Mouse (Mus musculus) mesoderm, embryonic 11.5 days (tissue): ENCODE measurements around the gene Ttc21a.

Experiments used
- DNase-seq: peaks from one replicate; pipeline ENCODE4 v3.0.0-alpha.2; 2012; ENCODE audit warnings: low read depth, low spot score

Ttc21a gene

DNA sequence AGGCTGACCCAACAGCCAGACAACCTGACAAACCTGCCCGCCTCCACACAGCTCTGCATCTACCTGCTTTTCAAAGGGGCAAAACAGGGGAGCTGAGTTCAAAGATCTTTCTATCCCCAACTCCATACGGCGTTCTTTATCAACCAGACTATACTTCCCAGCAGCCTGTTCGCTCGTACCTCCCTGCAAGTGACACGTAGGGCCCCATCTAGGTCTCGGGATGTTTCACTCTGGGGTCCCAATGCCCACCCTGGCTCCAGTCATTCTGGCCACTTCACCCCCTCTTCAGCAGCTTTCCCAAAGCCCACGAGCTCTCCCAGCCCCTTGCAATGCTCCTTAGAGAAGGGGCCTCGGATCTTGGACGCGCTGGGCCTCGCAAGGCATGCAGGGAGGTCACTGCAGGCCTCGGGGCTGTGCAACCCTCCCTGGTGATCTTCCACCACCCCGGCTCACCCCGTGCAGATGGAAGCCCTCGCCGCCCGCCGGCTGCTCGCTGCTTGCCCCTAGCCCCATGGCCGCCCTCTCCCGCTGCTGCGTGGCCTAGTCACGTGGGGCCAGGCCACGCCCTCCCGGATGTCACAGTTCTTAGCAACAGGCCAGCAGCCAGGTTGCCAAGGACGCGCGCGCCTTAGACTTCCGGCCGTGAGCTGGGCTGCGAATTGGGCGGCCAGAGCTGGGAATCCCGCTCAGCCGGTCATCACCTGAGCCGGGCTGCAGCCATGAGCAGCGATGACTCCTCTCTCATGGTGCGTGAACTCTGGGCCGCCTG lies at the start of gene Ttc21a, which contains the start of gene Gorasp1:
Ttc21a (plus strand) TSS at position 602 of the 769 bp plus-strand sequence.
Gorasp1 (minus strand) TSS at position 561 of the 769 bp plus-strand sequence.
- DNase-seq = peak; percentile 96

DNA sequence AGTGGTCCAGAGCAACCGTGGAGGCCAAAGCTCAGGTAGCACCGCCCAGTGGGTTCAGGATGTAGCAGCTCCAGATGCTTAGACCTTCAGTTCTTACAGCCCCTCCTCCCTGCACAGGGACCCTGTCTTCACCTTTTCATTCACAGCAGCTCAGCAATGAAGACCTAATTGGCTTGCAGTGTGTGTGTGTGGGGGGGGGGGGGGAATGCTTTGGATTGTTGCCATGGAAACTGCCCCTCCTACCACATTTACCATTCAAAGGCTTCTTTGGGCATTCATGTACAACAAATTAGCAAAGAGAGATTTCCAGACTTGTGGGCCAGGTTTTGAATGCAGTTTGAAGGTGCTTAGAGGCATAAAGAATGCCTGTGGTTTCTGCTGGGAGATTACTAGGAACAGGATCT lies 48.6 kb upstream of the Ttc21a start:
- DNase-seq = peak; percentile 11

DNA sequence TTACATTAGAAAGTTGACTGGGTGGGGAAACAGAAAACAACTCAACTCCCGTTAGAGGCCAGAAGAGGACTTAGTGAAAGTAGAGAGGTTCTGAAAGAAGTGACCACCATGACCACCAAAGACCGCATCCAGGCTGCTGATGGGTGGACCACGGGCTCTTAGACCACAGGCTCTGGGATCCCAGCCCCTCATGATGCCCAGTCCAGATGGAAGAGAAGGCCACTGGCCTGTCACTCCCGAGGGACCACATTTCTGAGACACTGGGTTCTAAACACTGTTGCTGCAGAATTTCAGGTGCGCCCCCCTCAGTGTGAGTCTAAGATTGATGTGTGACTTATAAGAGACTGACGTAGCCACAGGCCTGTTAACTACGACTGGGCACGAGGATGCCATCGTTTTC lies 48.0 kb upstream of the Ttc21a start:
- no peak for DNase-seq

DNA sequence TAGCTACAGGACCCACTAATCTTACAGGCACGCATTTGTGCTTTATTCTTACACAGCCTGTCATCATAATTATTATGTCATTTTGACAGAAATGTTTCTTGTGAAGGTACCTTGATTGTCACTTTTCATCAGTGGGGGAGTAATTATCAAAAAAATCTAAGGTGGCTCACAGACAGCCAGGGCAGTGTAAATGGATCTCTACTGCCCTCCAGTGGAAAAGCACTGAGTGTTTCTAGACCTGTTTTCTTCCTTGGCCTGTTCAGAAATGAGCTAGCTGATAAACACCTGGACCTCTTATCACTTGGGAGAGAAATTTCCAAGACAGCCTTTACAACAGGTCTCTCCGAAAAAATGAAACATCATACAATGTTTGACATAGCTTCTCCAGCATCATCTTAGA lies 46.7 kb upstream of the Ttc21a start:
- peak; percentile 37 for DNase-seq

DNA sequence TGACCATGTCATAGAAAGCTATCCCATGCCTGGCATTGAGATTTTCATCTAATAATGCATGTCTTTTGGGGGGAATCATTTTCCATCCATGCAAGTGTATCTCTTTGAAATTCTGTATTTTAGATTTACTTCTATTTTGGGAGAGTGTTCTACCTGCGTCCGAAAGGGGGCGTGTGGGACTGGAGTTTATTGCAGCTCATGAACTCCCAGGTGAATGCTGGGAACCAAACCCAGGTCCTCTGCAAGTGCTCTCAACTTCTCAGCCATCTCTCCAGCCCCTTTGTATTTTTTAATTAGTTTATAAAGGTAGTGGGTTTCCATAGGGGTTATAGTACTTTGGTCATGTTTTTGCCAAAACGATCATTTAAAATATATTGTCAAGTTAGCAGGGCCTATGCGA lies 43.5 kb upstream of the Ttc21a start:
- no peak for DNase-seq

DNA sequence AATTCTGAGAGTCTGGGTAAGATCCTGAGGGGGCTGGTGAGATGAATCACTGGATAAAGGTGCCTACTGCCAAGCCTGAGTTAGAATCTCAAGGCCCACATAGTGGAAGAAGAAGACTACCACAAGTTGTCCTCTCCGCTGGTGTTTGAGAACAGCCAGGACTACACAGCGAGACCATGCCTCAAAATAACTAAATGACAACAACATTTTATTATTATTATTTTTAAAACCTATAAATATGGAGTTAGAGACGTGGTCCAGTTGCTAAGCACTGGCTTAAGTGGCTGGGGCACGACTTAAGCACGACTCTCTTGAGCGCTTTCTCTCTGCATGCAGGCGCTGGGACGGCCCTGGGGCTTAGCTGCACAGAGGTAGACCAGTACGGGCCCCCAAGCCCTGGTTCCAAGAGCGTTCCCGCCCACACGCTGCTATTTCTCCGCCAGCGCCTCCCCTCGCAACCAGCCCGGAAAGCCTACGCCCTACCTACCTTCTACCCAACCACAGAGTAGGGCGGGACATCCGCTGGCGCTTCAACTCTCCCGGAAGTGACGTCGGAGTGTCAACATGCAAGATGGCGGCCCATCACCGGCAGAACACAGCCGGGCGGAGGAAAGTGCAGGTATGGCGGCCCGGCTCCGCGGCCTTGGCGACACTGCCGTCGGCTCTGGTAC lies 42.9 kb upstream of the Ttc21a start, which contains the start of gene Wdr48:
Wdr48 (plus strand) TSS at position 540 of the 671 bp plus-strand sequence.
- peak; percentile 99 for DNase-seq

DNA sequence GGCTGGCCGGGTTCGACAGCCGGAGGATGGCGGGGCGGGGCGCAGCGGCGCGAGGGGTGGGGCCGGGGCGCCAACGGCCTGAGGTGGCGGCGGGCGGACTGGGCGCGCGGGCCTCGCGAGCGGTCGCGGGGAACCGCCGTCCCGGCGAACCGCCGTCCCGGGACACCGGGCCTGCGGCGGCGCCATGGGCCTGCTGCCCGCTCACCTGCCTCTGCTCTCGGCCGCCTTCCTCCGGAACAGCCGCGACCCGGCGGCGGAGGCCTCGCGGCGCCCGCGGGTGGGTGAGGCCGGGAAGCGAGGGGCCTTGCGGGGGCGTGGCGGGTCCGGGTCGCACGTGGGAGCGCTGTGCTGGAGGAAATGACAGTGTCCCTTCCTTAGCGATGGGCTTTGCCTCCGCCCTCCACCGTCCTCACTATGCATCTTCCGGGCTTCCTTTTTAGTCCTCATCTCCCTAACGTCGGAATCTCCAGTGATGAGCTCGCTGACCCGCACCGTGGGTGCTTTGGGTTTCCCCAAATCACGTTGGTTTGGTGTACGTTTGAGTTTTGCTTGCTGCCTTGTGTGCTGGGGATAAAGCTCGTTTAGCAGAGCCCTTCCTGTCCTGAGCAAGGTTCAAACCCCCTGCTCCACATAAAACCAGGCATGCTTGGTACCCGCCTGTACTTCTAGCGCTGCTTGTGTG lies 42.2 kb upstream of the Ttc21a start:
- peak; percentile 14 for DNase-seq

DNA sequence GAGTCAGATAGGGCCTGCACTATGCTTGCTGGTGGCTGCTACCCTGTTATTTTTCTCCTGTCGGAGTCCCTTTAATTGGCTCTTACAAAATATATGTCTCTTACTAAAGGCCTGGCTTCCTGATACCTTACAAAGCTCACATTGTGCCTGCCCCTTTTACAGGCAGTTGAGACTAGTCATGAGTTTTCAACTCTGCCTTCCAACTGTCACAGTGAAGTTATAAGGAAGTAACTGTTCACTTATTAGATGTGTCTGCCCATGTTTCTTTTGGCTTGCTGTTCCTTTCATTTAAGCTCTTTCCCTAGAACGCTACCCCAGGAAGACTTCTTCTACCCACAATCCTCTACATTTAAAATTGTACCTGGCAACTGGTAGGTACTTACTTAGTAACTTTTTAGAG lies 38.0 kb upstream of the Ttc21a start:
- DNase-seq = no peak

DNA sequence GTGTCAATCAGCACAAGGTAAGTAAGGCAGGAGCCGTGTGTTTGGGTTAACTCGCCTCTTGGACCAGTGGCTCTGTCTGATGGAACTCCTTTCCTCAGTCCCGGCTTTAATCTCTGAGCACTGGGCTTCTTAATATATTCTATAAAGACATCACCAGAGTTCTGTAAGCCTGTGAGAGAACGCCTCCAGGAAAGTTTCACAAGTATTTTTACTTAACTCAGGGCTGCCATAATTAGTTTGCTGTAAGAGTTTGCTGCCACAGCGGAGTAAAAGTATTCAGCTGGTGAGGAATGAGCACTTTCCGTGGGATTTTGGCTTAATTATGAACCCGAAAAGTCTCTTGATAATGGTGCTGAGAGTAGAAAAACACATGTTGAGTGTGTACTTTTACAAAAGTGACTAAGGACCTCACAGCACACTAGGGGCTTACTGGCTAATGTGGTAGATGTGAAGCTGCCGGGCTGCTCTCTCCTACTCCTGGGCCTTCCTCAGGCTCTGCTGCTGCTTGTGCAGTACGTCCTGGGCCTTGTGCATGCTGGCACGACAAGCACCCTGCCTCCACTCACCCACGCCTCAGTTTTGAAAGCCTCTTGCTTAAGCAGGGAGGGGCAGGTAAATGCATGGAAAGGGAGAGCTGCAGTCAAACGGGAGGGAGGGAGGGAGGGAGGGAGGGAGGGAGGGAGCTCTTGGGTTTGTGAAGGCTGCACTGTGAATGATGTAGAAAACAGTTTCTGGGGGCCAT lies 34.8 kb upstream of the Ttc21a start:
- no peak for DNase-seq

DNA sequence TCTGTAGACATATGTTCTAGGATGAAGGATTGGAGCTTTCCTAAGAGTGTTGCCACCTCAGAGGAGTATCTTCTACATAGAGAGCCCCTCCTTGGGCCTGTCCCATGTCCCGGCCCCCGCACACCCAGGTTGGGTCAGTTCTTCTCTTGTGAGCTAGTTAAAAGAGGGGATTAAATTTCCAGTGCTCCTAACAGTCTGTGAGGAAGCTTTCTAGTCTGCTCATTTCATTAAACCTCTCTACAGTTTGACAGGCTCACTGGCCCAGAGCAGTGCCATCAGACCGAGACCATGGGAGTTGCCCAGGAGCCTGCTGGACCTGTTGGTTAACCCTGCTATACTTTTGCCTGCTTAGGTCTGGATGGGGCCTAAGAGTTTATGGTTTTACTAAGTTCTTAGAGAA lies 28.7 kb upstream of the Ttc21a start:
- no peak for DNase-seq

DNA sequence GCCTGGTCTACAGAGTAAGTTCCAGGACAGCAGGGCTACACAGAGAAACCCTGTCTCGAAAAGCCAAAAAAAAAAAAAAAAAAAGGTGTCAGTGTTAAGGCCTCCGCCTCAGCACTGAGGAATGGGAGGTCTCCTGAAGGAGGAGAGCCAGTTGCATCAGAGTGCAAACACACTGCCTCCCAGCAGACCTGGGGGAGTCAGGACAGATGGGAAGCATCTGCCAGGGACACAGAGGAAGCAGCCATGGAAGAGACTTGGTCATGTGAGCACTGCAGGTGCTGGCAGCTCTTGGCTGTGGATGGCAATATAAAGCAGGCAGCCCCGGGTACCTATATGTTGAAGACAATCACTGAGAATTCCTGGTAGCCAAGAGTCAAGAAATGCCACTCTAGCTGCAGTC lies 27.5 kb upstream of the Ttc21a start:
- no peak for DNase-seq

DNA sequence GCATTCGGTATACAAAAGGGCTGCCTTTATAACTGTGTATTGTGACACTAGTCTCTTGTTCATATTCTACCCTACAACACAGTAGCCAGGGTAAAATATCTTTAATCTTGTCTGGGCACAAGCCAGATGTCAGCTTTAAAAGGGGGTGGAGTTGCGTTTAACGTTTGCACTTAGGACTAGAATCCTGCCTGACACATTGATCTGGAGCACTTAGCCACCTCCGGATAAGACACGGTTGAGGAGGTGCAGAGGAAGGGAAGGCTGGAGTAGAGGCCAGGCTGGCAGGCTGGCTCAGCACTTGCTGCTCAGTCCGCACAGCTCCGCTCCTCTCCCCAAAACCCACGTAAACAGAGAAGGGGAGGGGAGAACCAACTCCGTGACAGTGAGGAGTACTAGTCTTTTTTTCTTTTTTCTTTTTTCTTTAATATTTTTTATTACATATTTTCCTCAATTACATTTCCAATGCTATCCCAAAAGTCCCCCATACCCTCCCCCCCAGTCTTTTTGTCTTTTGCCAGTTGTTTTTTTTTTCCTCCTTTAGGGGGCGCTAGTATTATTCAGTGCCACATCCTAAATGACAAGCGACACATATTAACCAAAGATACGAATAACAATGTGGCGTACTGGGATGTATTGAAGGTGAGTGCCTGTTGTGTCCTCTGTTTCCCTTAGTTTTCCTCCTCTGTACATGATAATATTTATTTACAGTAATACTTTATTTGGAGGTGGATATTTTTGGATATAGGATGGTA lies 24.1 kb upstream of the Ttc21a start:
- peak; percentile 13 for DNase-seq

DNA sequence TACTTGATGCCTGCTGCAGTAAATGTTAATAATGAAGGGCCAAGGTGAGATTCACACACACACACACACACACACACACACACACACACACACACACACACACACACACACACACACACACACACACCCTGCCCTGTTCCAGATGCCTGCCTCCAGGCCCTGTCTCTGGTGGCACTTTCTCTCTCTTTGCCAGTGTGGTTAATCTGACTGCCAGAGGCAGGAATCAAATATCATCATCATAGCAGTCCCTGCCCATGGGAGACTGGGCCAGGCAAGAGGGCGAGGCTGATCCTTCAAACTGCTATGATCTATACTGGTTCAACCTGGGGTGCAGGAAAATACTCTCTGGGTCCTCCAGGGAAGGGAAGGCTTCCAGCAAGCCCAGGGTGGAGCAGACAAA lies 17.5 kb upstream of the Ttc21a start:
- DNase-seq = no peak

DNA sequence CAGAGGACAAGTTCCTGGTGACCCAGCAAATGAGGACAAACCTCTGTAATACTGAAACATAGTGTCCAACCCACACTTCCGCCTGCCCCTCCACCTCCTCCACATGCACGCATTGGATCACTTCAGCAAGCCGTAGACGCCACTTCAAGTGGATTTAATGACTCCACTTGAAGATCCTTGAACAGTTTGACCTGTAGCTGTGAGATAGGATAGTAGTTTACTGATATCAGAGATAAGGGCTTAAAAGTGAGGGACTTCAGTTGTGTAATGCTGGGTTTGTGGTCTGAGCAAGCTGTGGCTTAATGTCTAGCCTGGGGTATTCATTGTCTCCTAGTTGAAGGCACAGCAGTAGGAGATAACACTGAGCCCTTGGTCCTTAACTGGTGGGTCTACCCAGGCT lies 13.9 kb upstream of the Ttc21a start:
- no peak for DNase-seq

DNA sequence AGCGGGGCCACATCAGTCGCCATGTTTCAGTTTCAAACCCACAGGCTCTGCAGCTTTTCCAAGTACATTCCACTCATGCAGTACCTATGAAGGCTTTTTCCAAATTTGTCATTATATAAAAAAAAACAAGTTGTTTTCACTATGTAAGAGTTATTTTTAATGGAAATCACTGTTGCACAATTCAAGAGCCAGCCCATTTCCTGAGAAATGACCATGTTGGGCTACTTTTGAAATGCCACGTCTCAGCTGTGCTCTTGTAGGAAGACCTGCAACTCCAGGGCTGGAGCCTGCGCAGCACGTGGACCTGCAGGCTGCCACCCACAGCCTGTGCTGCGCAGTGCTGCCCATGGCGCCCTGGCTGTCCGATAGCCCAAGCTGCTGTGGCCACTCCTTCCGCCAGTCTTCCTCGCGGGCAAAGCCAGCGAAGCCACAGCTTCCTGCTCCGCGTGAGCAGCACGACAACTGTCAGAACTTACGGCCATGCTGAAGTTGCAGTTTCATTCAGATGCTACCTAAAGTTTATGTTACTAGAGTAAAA lies 12.2 kb upstream of the Ttc21a start:
- no peak for DNase-seq

DNA sequence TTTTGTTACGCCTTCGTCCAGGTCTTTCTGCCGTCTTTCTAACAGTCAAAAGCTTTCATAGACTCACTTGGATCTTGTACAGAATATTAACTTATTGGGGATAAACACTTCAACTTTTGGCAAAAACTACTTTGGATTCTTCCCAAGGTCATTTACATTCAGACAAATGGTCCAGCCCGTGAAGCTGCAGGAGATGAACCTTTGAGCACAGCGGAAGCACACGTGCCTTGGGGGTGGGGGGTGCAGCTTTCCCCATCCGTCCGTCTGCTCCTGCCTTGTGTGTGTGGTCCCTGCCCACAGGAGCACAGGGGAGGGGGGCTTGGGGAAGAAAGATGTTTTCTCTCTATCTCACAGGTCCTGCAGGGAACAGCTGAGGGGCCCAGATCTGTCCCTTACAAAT lies 11.7 kb upstream of the Ttc21a start:
- no peak for DNase-seq

DNA sequence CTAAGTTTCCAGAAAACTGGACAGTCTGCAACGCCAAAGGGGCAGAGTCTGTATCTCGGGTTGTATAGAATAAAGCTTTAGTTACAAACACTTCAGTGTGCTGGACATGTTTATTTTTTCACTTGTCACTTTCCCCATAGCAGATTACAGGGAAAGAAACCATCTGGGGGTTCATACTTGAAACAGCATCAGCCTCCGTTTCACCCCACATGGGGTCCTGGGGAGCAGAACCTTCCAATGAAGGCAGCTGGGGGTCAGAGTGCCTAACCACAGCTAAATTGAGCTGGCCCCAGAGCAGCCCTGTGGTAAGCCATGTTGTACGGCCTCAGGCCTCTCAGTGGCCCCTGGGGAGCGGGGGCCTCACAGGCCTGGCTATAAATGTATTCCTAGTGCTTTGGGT lies 10.9 kb upstream of the Ttc21a start:
- DNase-seq = no peak

DNA sequence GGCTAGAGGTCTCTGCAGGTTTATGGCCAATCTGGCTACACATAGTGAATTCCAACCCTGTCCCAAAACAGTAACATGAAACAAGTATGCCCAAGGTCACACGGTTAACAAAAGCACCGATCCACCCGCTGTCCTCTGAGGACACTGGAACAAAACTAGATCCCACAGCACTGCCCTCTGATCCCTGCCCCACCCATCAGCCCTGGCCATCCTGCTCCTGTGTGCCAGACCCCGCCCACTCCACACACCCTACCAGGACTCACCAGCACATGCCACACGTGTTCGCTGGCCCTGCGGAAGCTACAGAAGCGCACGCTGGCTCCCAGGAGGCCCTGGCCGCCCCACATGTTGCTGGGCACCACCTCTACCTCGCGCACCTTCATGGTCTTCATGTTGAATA lies 5.0 kb upstream of the Ttc21a start:
- DNase-seq = no peak

DNA sequence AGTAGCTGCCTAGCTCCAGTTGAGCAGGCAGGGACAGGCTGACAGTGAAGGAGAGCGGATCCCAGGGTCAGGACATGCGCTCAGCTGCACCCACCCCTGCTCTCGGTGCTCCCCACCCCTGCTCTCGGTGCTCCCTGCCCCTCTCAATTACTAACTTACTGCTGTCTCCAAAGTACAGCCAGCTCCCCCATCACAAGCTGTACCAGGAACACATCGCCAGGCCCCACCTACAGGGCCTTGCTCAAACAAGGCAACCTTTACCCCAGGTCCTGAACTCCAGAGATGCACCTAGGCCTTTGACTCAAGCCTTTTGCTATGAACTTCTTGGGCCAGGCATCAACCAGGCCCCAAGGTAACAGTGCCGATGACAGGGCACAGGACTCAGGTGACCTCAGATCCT lies 3.7 kb upstream of the Ttc21a start:
- DNase-seq = no peak

DNA sequence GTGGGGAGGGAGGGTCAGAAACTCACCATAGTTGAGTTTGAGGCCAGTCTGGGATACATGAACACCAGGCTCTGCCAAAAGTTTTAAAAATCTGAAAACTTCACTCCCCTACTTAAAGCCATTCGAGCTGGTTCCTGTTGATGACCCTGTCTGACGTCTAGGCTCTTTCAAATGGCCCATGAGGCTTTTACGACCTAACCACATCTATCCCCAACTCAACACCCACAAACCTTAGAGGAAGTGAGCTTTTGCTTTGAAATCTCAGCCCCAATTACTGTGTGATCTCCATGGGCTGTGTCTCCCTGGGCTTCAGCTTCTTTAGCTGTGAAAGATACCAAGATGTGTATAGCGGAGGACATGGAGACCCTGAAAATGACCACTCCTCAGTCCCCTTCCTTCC lies 1.1 kb downstream of the Ttc21a start:
- DNase-seq = no peak

DNA sequence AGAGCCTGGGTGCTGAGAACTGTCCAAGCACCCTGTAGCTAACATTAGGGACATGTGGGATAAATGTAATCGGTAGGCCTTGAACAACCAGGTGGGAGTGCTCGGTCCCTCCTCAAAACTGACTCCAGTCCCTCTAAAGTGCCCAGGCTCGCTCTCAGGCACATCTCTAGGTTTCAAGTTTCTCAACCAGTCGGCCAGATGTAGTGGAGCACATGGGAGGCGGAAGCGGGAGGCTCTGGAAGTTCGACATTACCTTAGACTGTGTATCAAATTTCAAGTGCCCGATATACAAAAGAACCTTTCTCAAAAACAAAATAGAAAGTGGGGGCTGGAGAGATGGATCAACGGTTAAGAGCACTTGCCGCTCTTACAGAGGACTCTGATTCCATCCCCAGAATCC lies 2.2 kb downstream of the Ttc21a start:
- DNase-seq = no peak
